Mouse (Mus musculus): ENCODE measurements at regions not wholly inside any gene's neighbourhood (a gene's known extent, or its start where the extent isn't known, plus 50 kb on each side); places are given as distances from the start of the nearest gene placed in this dataset.
A peak's percentile ranks its signal among the peaks of the same experiment; 100 is the strongest.
"Not testable (repeated sequence)": the region's sequence is repeated elsewhere in the genome, so short reads cannot be mapped to it uniquely, and the experiment has no call there.

GRCm38 (mm10) chr10:99599142-99600120 lies 160.0 kb downstream of the Csl start:
- not testable (repeated sequence) for DNase-seq

GRCm38 (mm10) chr10:99602331-99602730 lies 157.1 kb downstream of the Csl start:
- peak; percentile 44 to 57 for DNase-seq

- no peak for DNase-seq
These were observed 155.3 kb downstream of the Csl start for GRCm38 (mm10) chr10:99604172-99604571.

GRCm38 (mm10) chr10:99608477-99608876 lies 151.0 kb downstream of the Csl start:
- DNase-seq: no peak

- no peak for DNase-seq
These were observed 150.0 kb downstream of the Csl start for GRCm38 (mm10) chr10:99609420-99609819.

- no peak for DNase-seq
These were observed 148.6 kb downstream of the Csl start for GRCm38 (mm10) chr10:99610890-99611289.

GRCm38 (mm10) chr10:99614392-99615249 lies 144.8 kb downstream of the Csl start:
- no peak for DNase-seq

GRCm38 (mm10) chr10:99615371-99615770 lies 144.1 kb downstream of the Csl start:
- DNase-seq: no peak

- DNase-seq: peak; percentile 72 to 85
These were observed 143.7 kb downstream of the Csl start for GRCm38 (mm10) chr10:99615779-99616178.

- DNase-seq: no peak
These were observed 141.8 kb downstream of the Csl start for GRCm38 (mm10) chr10:99617623-99618022.

GRCm38 (mm10) chr10:99619421-99620151 lies 139.9 kb downstream of the Csl start:
- peak; percentile 61 to 65 for DNase-seq

GRCm38 (mm10) chr10:99620489-99620888 lies 139.0 kb downstream of the Csl start:
- DNase-seq: no peak

- DNase-seq: peak; percentile 31 to 58
These were observed 132.1 kb downstream of the Csl start for GRCm38 (mm10) chr10:99627355-99627754.

GRCm38 (mm10) chr10:99632250-99632985 lies 127.0 kb downstream of the Csl start:
- no peak for DNase-seq

GRCm38 (mm10) chr10:99635796-99636195 lies 123.7 kb downstream of the Csl start:
- DNase-seq: peak; percentile 29 to 53

- peak in 1 of 2 experiments; percentile 5 for DNase-seq
These were observed 120.4 kb downstream of the Csl start for GRCm38 (mm10) chr10:99639022-99639421.

GRCm38 (mm10) chr10:99639469-99639868 lies 120.0 kb downstream of the Csl start:
- DNase-seq: no peak

GRCm38 (mm10) chr10:99641784-99642183 lies 117.7 kb downstream of the Csl start:
- DNase-seq: peak; percentile 50 to 58

GRCm38 (mm10) chr10:99642201-99642827 lies 117.1 kb downstream of the Csl start:
- no peak for DNase-seq

- DNase-seq: no peak
These were observed 114.5 kb downstream of the Csl start for GRCm38 (mm10) chr10:99644981-99645380.

- DNase-seq: no peak
These were observed 107.4 kb downstream of the Csl start for GRCm38 (mm10) chr10:99652011-99652410.
